Mouse (Mus musculus) small intestine, adult 2 months (tissue): ENCODE data around the gene Cfap221.

ENCODE experiments used
- CTCF ChIP-seq: fragments of 200-500 bp; IDR thresholded peaks from 2 replicates; pipeline ENCODE4 v1.5.1; 2012; ENCODE audit warnings: low read depth, mild to moderate bottlenecking, control low read depth, inconsistent platforms, low read length, moderate library complexity, mixed read lengths; ENCODE audit not compliant: insufficient replicate concordance, insufficient read length; ENCODE audit errors: extremely low read depth
- POLR2A ChIP-seq: fragments of 200-500 bp; IDR thresholded peaks from 2 replicates; pipeline ENCODE4 v1.6.1; 2012; ENCODE audit warnings: low read depth, mild to moderate bottlenecking, control low read depth, inconsistent platforms, low read length, moderate library complexity

DNA sequence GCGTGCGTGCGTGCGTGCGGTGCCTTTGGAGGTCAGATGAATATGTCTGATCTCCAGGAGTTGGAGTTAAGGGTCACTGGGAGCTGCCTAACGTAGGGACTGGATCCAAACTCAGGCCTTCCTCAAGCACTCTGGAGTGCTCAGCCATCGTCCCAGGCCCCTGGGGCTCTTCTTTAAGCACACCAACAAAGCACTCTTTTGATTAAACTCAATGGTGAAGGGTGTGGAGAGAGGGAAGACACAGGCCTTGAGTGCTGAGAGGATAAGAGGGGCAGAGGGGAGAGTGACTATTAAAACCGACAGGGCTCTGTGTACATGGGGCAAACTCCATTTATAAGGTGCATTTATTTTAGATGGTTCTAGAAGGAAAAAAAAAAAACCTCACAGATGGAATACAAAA is 45.4 kb upstream of the Cfap221 start:
- TF ChIP-seq CTCF: no peak
- no peak for TF ChIP-seq POLR2A
